Mouse (Mus musculus): Measurements from ENCODE around the gene Specc1. TPM values are rescaled to one million over a fixed set of nuclear protein-coding genes. Genes with fewer than 3 reads are reported as not detected.

Specc1 gene
- polyA plus RNA-seq, 1 experiment from 2014 or later = 16.6 TPM

GRCm38 (mm10) chr11:62025770-62026169, 69.2 kb downstream of the Specc1 start:
- H3K4me1 ChIP-seq (replicated peaks) = peaks cover 16% of the 10 kb centered on the region
- no peak overlapping the region for H3K4me3 ChIP-seq
- no peaks in the 10 kb centered on the region for H3K36me3 ChIP-seq
- no peak overlapping the region for H3K27ac ChIP-seq (ENCODE audit: poor library complexity, severe bottlenecking)
- H3K4me2 ChIP-seq = no peak overlapping the region
- no peaks in the 10 kb centered on the region for H3K9me3 ChIP-seq (replicated peaks)
- no peak overlapping the region for H3K9ac ChIP-seq
- ATAC-seq (ENCODE audit: insufficient number of reproducible peaks, low FRiP score) = no peak
- no peaks in the 10 kb centered on the region for H3K27me3 ChIP-seq (replicated peaks)
- WGBS = 79% methylated on average over 2 of the region's 2 CpGs

GRCm38 (mm10) chr11:62026345-62026815, 69.8 kb downstream of the Specc1 start:
- no peak overlapping the region for H3K4me2 ChIP-seq
- no peak for ATAC-seq (ENCODE audit: insufficient number of reproducible peaks, low FRiP score)

GRCm38 (mm10) chr11:62027271-62027670, 70.7 kb downstream of the Specc1 start:
- Histone ChIP-seq H3K9ac (no peak overlapping the region), H3K36me3 (no peaks in the 10 kb centered on the region), H3K4me3 (no peak overlapping the region), H3K4me1 (replicated peaks) (peaks cover 16% of the 10 kb centered on the region), H3K4me2 (no peak overlapping the region), H3K27me3 (replicated peaks) (no peaks in the 10 kb centered on the region), H3K9me3 (replicated peaks) (no peaks in the 10 kb centered on the region), H3K27ac (ENCODE audit: poor library complexity, severe bottlenecking) (no peak overlapping the region)
- ATAC-seq (ENCODE audit: insufficient number of reproducible peaks, low FRiP score) = no peak
- 83% methylated on average over 6 of the region's 6 CpGs for WGBS

More at GRCm38 (mm10) chr11:62026345-62026815, 69.8 kb downstream of the Specc1 start:
- H3K27ac ChIP-seq (ENCODE audit: poor library complexity, severe bottlenecking) = no peak overlapping the region
- H3K4me1 ChIP-seq (replicated peaks) = peaks cover 16% of the 10 kb centered on the region
- H3K27me3 ChIP-seq (replicated peaks) = no peaks in the 10 kb centered on the region
- 67% methylated on average over 4 of the region's 4 CpGs for WGBS
- H3K9ac ChIP-seq = no peak overlapping the region
- no peaks in the 10 kb centered on the region for H3K36me3 ChIP-seq
- no peak overlapping the region for H3K4me3 ChIP-seq
- H3K9me3 ChIP-seq (replicated peaks) = no peaks in the 10 kb centered on the region

- Histone ChIP-seq H3K36me3 (no peaks in the 10 kb centered on the region), H3K4me2 (no peak overlapping the region), H3K9me3 (replicated peaks) (no peaks in the 10 kb centered on the region), H3K27ac (ENCODE audit: poor library complexity, severe bottlenecking) (no peak overlapping the region), H3K4me3 (no peak overlapping the region), H3K4me1 (replicated peaks) (peaks cover 16% of the 10 kb centered on the region), H3K9ac (no peak overlapping the region), H3K27me3 (replicated peaks) (no peaks in the 10 kb centered on the region)
- WGBS = 57% methylated on average over 2 of the region's 2 CpGs
- no peak for ATAC-seq (ENCODE audit: insufficient number of reproducible peaks, low FRiP score)
Measured at GRCm38 (mm10) chr11:62027705-62028104, 71.1 kb downstream of the Specc1 start.

- no peak overlapping the region for H3K9ac ChIP-seq
- no peaks in the 10 kb centered on the region for H3K36me3 ChIP-seq
- ATAC-seq (ENCODE audit: insufficient number of reproducible peaks, low FRiP score) = no peak
- no peak overlapping the region for H3K4me3 ChIP-seq
- H3K27me3 ChIP-seq (replicated peaks) = no peaks in the 10 kb centered on the region
- no peaks in the 10 kb centered on the region for H3K9me3 ChIP-seq (replicated peaks)
- H3K4me2 ChIP-seq = no peak overlapping the region
- H3K4me1 ChIP-seq (replicated peaks) = peaks cover 6% of the 10 kb centered on the region; the same call in 1 of the 2 replicates
- WGBS = 87% methylated on average over 9 of the region's 9 CpGs
- no peak overlapping the region for H3K27ac ChIP-seq (ENCODE audit: poor library complexity, severe bottlenecking)
Measured at GRCm38 (mm10) chr11:62029171-62029570, 72.6 kb downstream of the Specc1 start.

GRCm38 (mm10) chr11:62034564-62034963, 78.0 kb downstream of the Specc1 start:
- no peak overlapping the region for H3K9ac ChIP-seq
- H3K4me3 ChIP-seq = no peak overlapping the region
- H3K36me3 ChIP-seq = no peaks in the 10 kb centered on the region
- H3K9me3 ChIP-seq (replicated peaks) = no peaks in the 10 kb centered on the region
- H3K4me1 ChIP-seq (replicated peaks) = no peaks in the 10 kb centered on the region
- WGBS = 73% methylated on average over 6 of the region's 6 CpGs
- 0 out of 2 replicates have a peak, but pooled peaks cover 4% of the 10 kb centered on the region for H3K27me3 ChIP-seq (replicated peaks)
- ATAC-seq (ENCODE audit: insufficient number of reproducible peaks, low FRiP score) = no peak
- H3K4me2 ChIP-seq = no peak overlapping the region
- no peak overlapping the region for H3K27ac ChIP-seq (ENCODE audit: poor library complexity, severe bottlenecking)

- ATAC-seq (ENCODE audit: insufficient number of reproducible peaks, low FRiP score) = no peak
- H3K27me3 ChIP-seq (replicated peaks) = 0 out of 2 replicates have a peak, but pooled peaks cover 4% of the 10 kb centered on the region
- no peaks in the 10 kb centered on the region for H3K36me3 ChIP-seq
- no peak overlapping the region for H3K27ac ChIP-seq (ENCODE audit: poor library complexity, severe bottlenecking)
- WGBS = 87% methylated on average over 1 of the region's 1 CpGs
- H3K4me3 ChIP-seq = no peak overlapping the region
- no peak overlapping the region for H3K4me2 ChIP-seq
- no peak overlapping the region for H3K9ac ChIP-seq
- no peaks in the 10 kb centered on the region for H3K4me1 ChIP-seq (replicated peaks)
- no peaks in the 10 kb centered on the region for H3K9me3 ChIP-seq (replicated peaks)
Measured at GRCm38 (mm10) chr11:62035220-62035619, 78.7 kb downstream of the Specc1 start.

- Histone ChIP-seq H3K36me3 (no peaks in the 10 kb centered on the region), H3K4me1 (replicated peaks) (no peaks in the 10 kb centered on the region), H3K4me2 (no peak overlapping the region), H3K9me3 (replicated peaks) (no peaks in the 10 kb centered on the region), H3K27ac (ENCODE audit: poor library complexity, severe bottlenecking) (no peak overlapping the region), H3K4me3 (no peak overlapping the region), H3K9ac (no peak overlapping the region), H3K27me3 (replicated peaks) (0 out of 2 replicates have a peak, but pooled peaks cover 4% of the 10 kb centered on the region)
- WGBS = 55% methylated on average over 2 of the region's 2 CpGs
- ATAC-seq (ENCODE audit: insufficient number of reproducible peaks, low FRiP score) = no peak
Measured at GRCm38 (mm10) chr11:62040122-62040521, 83.6 kb downstream of the Specc1 start.

GRCm38 (mm10) chr11:62044627-62045026, 88.1 kb downstream of the Specc1 start:
- no peaks in the 10 kb centered on the region for H3K36me3 ChIP-seq
- no peak overlapping the region for H3K4me3 ChIP-seq
- no peak overlapping the region for H3K4me2 ChIP-seq
- H3K4me1 ChIP-seq (replicated peaks) = no peaks in the 10 kb centered on the region
- no peaks in the 10 kb centered on the region for H3K27me3 ChIP-seq (replicated peaks)
- no peaks in the 10 kb centered on the region for H3K9me3 ChIP-seq (replicated peaks)
- WGBS = 33% methylated on average over 3 of the region's 3 CpGs
- H3K9ac ChIP-seq = no peak overlapping the region
- no peak overlapping the region for H3K27ac ChIP-seq (ENCODE audit: poor library complexity, severe bottlenecking)
- ATAC-seq (ENCODE audit: insufficient number of reproducible peaks, low FRiP score) = no peak

- Histone ChIP-seq H3K27ac (ENCODE audit: poor library complexity, severe bottlenecking) (no peak overlapping the region), H3K4me1 (replicated peaks) (peaks cover 7% of the 10 kb centered on the region; the same call in 1 of the 2 replicates), H3K9me3 (replicated peaks) (no peaks in the 10 kb centered on the region), H3K9ac (no peak overlapping the region), H3K4me2 (no peak overlapping the region), H3K36me3 (no peaks in the 10 kb centered on the region), H3K27me3 (replicated peaks) (no peaks in the 10 kb centered on the region), H3K4me3 (no peak overlapping the region)
- no peak for ATAC-seq (ENCODE audit: insufficient number of reproducible peaks, low FRiP score)
- 55% methylated on average over 2 of the region's 2 CpGs for WGBS
Measured at GRCm38 (mm10) chr11:62045964-62046363, 89.4 kb downstream of the Specc1 start.

GRCm38 (mm10) chr11:62047817-62048640, 91.5 kb downstream of the Specc1 start:
- Histone ChIP-seq H3K27ac (ENCODE audit: poor library complexity, severe bottlenecking) (no peak overlapping the region), H3K27me3 (replicated peaks) (no peaks in the 10 kb centered on the region), H3K4me2 (no peak overlapping the region), H3K9ac (no peak overlapping the region), H3K36me3 (no peaks in the 10 kb centered on the region), H3K4me1 (replicated peaks) (peaks cover 7% of the 10 kb centered on the region; the same call in 1 of the 2 replicates), H3K9me3 (replicated peaks) (no peaks in the 10 kb centered on the region), H3K4me3 (no peak overlapping the region)
- no peak for ATAC-seq (ENCODE audit: insufficient number of reproducible peaks, low FRiP score)
- WGBS = 43% methylated on average over 9 of the region's 9 CpGs
